Mouse (Mus musculus): Measurements from ENCODE around the gene Tubgcp5. TPM values are rescaled to one million over a fixed set of nuclear protein-coding genes. Genes with fewer than 3 reads are reported as not detected.

Gene Tubgcp5
- polyA plus RNA-seq, 2 experiments from 2014 or later: 29.8 to 35.9 TPM

DNA sequence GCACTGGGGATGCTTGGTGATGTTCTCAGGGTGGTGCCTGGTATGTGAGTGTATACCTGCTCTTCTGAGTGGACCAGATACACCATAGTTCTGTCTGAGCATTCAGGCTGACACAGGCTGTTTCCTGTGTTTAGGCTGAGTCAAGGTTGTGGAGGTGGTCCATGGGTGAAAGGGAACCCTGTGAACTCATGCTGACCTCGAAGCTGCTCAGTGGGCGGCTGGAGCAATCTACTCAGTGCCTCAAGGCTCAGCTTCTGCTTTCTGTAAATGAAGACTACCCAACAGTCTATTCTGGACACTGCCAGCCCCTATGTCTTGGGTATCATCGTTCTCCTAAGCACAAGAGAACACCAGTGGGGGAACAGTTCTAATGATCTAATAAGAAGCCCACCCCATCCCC, 61.6 kb downstream of the Tubgcp5 start:
- peak; percentile 30 for ATAC-seq

- ATAC-seq: no peak
Measured at GRCm38 (mm10) chr7:55856741-55857140, 62.8 kb downstream of the Tubgcp5 start.

DNA sequence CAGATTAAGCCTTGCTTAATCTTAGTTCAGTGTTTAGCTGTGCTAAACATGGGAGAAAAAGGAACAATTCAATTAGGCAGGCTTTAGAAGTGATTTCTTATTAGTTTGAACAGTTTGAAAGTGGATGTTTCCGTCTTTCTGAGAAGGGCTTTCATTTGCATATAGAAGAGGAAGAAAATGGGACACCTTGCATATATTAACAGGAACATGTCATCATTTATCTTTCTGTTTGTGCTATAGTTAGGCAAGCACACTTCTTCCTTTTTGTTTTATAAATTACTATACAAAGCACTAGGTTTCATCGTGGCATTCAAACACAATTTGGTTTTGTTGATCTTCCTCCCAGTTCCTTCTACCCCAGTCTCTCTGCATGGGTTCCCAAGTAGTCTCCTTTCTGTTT, 63.8 kb downstream of the Tubgcp5 start:
- peak; percentile 10 for ATAC-seq

- ATAC-seq: no peak
Measured at GRCm38 (mm10) chr7:55858836-55859517, 65.0 kb downstream of the Tubgcp5 start.

DNA sequence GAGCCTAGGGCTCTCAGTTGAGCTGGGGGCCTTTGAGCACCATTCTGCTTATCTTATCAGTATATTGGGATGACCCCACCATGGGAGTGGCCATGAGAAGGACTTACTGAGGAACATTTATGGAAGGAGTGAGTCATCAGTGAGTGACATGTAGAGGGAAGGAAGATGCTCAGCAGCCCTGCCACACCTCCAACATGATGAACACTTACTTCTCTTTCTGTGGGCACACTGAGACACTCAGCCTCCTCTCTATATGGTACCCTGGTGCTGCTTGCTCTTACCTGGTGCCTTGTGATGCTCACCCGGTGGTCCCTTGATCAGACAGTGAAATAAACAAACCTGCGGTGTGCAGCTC, 65.5 kb downstream of the Tubgcp5 start:
- no peak for ATAC-seq

DNA sequence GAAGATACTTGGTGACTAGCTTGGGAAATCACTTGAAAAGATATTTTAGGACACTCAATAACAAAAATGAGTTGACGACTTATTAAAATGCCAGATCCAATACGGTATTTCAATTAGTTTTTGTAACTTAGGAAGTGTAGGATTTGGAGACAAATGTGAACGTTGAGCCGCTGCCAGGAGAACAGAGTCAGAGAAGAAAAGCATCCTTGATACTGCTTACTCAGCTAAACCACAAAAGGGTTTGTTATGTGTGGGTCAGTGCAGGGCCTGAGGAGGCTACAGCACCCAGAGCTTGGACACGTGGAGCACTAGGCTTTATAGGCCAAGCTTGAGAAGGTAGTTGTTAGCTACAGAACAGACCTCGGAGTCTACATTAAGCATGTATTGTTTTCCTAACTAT, 66.0 kb downstream of the Tubgcp5 start:
- ATAC-seq: no peak

DNA sequence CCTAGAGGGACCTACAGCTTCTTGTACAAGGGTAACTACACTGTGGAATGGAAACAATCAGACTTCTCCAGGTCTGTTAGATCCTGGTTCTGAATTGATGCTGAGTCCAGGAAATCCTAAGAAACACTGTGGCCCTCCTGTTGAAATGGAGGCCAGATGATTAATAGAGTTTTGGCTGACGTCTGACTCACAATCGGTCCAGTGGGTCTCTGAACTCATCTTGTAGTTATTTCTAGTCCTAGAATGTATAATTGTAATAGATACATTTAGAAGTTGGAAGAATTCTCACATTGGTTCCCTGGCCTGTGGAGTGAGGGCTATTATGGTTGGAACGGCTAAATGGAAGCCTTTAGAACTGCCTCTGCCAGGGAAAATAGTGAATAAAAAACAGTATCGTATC, 67.2 kb downstream of the Tubgcp5 start:
- no peak for ATAC-seq

DNA sequence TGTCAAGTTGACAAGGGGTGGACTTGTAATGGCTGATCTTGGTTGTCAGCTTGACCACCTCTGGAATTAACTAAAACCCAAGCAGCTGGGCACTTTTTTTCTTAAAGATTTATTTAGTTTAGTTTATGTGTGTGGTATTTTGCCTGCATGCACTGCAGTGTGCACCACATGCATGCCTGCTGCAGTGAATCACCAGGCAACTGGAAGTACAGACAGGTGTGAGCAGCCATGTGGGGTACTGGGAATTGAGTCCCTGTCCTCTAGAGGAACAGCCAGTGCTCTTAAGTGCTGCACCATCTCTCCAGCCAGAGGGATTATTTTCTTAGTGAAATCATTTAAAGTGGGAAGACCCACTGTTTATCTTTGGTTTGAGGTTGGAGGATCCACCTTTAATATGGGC, 71.1 kb downstream of the Tubgcp5 start:
- no peak for ATAC-seq

DNA sequence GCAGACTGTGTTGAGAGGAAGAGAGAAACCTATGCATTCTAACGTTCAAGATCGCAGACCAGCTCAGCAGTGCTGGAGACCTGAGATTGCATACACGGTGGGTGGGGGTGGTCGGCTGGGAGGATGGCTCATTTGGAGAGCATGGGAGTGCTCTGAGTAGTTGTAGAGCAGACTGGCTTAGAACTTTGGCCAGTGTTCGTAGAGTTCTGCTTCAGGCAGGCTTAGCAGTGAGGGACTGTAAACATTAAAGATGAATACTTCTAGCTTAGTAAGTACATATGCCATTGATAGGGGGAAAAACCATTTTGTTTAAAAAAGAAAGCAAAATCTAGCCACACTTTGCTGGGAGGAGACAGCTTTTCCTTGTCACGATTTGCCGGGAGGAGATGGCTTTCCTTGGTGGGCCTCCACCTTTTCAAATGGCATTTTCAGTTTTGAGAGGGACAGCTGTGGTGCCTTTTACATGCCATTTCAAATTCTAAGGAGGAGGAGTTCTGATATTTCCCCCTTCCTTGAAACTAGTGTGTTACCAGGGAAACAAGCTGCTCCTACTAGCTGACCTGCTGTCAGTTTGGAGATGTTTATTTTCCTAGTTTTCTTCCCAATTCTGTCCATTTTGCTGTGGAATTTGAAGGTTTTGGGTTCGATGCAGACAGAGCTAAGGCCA, 71.9 kb downstream of the Tubgcp5 start:
- ATAC-seq: no peak

DNA sequence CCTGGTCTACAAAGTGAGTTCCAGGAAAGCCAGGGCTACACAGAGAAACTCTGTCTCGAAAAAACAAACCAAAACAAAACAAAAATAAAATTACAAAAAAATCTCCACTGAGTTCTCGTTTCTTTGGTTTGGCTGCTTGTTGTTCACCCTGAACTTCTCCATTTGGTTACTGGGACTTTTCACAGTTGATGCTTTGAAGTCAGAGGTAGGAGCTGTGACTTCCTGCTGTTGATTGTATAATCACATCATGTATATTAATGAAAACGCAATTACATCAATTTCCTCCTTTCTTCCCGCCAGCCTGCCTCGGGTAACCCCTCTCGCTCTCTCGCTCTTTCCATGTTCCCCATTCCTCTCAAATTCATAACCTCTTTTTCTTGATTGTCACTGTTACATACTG, 74.3 kb downstream of the Tubgcp5 start:
- ATAC-seq: peak; percentile 52

DNA sequence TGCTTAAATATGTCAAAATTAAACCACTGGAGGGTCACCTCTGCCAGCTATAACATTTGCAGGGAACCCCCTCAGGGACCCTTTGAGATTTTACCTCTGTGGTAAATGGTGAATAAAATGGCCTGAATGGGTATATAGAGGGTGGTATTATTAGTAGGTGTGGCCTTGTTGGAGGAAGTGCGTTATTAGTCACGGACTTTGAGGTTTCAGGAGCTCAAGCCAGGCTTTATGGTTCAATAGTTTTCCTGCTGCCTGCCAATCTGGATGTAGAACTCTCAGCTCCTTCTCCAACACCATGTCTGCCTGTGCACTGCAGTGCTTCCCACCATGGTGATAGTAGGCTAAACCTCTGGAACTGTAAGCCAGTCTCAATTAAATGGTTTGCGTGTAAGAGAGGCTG, 75.3 kb downstream of the Tubgcp5 start:
- ATAC-seq: no peak

DNA sequence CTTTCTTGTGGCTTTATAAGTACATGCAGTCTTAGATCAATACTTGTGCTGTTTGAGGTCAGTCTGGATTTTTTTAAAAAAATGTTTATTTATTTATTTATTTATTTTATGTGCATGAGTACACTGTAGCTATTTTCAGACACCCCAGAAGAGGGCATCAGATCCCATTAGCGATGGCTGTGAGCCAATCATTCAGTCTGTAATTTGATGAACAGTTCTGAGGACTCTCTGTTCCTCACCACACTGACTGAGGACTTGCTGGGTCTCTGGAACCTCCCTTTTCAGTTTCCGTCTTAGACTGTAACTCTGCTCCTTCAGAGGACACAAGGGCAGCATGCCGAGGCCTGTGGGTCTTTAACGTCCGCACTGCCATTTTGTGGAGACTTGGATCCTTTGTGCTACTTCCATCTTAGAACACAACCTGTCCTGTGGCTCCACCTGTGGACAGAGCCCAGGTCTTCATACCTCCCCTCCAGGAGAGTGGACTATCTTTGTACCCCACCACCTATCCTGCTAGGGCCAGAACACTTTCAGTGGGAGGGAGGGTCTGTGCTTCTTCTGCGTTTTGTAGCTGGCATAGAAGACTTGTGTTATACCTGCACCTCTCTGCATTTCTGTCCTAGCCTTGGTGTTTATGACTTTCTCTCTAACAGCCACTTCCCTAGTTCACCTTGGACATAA, 76.5 kb downstream of the Tubgcp5 start:
- ATAC-seq: no peak

DNA sequence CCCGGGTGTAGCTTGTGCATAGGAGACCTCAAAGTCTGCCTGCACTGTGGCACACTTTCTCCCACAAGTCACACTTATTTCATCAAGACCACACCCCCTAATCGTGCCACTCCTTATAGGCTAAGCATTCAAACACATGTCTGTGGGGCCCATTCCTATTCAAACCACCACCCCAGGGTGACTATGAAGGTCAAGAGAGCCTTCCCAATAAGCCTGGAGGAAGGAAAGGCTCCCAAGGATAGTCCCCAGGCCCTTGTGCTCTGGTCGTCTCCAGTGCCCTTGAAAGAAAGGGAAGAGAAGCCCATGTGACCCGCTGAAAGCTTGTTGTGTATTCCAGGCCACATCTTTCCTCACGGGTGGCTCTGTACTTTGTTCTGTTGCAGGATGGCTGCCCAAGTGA, 77.5 kb downstream of the Tubgcp5 start:
- no peak for ATAC-seq

DNA sequence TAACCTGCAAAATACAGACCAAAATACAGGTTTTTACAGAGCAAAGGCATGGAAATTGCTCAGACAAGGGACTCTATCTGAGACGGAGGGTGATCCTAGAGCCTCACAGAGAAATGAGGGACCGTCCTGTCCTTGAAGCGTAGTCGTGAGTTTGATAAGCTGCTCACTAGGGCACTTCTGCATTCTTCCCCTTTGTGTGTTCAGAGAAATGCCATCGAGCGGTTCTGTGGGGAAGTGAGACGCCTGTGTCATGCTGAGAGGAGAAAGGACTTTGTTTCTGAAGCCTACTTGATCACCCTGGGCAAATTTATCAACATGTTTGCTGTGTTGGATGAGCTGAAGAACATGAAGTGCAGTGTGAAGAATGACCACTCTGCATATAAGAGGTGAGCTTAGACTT, 80.7 kb downstream of the Tubgcp5 start:
- no peak for ATAC-seq

GRCm38 (mm10) chr7:55877721-55878120, 83.8 kb downstream of the Tubgcp5 start:
- no peak for ATAC-seq

GRCm38 (mm10) chr7:55880882-55881281, 86.9 kb downstream of the Tubgcp5 start:
- ATAC-seq: no peak

Other genes starting within 250 kb of the Tubgcp5 start
- not detected for gene Siglech, start 26.0 kb upstream of the Tubgcp5 start, polyA plus RNA-seq (2017; shearing (Covaris generic))
- gene Cyfip1, start 47.6 kb downstream of the Tubgcp5 start, polyA plus RNA-seq (2017; shearing (Covaris generic)): 10 to 100 TPM; 67.1 to 75.8 TPM
- 10 to 100 TPM; 21.6 to 21.8 TPM for gene Nipa2, start 168.3 kb downstream of the Tubgcp5 start, polyA plus RNA-seq (2017; shearing (Covaris generic))
- gene Nipa1, start 225.8 kb downstream of the Tubgcp5 start, polyA plus RNA-seq (2017; shearing (Covaris generic)): under 1 TPM in 1 of 2 experiments, not detected in 1; 0.54 TPM